Mouse (Mus musculus) spleen, postnatal 4 days (tissue): ENCODE data around the gene Abl1.

Experiments
- DNase-seq, 2 experiments: peaks; one replicate each; pipeline ENCODE4 v3.0.0; 2022; ENCODE audit warnings: low spot score in 2 of 2

Gene Abl1

DNA sequence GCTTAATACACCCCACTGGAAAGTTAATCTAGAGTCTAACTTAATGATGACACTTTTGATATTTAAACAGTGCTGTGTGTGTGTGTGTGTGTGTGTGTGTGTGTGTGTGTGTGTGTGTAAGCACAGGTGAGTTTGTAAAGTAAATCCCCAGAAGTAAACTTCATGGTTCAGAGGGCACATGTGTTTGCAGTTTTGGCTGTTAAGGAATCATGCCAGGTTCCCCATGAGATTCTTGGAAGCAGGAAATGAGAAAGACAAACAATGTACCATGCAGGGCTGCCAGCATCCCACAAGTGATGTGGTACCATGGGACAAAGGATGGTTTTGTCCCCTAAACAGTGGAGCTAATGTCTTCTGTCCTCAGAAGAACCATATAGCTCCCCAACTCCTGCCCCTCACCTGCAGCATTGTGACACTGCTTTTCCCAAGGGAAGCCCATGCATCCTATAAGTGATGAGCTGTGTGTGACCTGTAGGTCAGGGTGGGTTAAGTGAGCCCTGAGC lies 57.6 kb downstream of the Abl1 start:
- no peak for DNase-seq

DNA sequence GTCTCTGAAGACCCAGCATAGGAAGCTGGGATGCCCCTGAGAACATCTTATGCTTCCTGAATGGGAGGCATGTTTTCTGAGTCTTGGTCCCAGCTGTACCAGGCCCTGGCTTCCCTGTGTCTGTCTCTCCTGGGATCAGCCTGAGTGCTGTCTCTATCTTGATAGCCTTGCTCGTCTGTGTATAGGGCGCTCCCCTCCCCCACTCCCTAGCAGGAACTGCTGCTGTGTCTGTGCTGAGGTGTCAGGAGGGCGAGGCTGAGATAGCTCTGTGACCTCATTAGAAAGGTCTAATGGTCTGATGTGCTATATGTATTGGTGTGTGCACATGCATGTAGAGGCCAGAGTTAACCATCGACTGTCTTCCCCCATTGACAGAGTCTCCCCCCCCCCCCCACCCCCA lies 58.7 kb downstream of the Abl1 start:
- no peak for DNase-seq

DNA sequence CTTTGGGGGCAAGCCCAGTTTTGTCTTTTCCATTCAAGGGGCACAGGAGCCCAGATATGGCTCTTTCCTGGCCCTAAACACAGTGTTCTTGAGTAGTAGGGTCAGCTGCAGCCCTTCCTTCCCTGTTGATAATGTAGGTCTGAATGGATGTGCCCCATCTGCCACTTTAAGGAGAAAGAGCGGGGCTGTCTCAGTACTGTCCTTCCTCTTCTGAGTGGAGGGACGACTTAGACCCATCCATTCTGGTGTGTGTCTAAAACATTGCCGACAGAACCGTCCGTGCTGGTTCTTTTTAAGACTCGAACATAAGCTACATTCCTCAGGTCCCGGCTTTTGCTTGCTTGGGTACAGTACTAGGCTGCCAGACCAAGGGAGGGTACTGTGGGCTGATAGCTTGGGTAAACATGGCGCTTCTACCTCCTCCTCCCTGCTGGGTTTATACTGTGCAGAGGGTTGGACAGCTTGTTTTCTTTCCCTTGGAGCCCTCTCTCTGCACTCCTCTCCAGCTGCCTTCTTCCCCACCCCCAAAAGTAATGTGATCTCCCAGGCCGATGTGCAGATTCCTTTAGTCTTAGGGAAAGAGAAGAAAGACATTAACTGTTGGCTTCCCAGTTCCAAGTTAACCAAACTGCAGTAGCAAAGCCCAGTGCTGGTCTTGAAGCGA lies 61.0 kb downstream of the Abl1 start:
- DNase-seq, result no peak

DNA sequence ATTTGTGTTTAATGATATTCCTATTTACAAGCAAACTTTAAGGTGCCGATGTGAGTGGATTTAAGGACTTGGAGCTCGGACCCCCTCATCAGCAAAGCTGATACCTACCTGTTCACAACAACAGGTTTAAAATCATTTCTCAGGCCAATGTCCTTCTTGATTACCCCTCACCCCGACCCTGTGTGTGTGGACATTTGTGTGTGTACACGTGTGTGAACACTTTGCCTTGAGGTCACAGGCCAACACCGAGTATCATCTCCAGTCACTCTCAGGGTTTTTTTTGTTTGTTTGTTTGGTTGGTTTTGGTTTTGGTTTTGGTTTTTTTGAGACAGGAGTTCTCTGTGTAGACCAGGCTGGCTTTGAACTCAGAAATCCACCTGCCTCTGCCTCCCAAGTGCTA lies 62.0 kb downstream of the Abl1 start:
- DNase-seq, result no peak

DNA sequence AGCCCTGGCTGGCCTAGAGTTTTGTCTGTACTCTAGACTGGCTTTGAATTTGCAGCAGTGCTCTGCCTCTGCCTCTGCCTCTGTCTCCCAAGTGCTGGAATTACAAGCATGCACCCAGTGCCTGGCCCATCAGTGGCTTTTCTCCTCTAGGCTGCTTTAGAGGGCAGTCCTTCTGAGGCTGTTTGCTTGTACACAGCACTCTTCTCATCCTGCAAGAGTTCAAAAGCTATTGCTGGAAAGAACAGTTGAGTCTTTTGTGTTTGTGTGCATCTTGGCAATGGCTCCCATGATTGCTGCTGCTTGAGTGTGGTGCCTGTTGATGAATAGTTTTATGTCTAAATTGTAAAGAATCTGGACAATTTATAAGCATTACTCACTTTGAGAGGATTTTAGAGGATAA lies 69.3 kb downstream of the Abl1 start:
- no peak for DNase-seq

DNA sequence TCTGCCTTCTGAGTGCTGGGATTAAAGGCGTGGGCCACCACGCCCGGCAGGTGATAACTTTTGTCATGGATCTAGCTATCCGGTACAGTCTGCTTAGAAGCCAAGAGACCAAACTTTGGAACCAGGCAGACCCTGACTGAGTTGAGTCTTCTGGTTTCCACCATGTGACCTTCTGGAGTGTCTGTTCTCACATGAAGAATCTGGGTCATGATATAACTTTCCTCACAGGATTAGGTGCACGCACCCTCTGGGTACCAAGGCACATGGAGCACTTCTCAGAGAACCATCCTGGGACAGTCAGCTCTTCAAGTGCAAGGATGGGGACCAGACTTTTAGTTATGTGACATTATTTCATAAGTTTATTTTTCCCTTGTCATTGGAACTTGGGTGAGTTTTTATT lies 70.8 kb downstream of the Abl1 start:
- DNase-seq, result no peak

DNA sequence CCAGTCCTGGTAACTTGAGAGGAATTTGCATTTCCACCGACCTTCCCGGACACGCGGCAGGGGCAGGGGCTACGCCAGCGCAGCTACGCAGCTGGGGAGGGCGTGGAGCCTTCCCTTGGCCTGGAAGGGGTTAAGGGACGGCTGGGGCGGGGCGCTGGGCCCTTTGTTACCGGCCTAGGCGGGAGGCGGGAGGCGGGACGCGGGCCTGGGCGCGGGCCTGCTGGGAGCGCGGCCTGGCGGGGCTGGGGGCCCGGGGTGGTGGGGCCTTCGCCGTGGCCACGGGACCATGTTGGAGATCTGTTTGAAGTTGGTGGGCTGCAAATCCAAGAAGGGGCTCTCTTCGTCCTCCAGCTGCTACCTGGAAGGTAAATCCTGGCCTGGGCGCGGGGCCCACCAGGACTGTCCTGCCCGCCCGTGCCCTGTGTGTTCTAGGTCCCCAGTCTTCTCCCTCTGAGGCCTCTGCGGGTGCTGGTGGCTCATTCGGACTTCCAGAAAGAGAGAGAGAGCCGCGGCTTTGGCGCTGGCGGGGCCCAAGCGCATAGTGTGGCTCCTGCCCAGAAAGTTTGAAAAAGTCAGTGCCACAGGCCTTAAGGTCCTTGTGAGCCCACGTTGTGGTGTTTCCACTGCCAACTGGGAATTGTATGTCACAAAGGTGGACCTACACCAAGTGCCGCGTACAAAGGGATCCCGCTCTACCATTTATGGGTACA lies 71.7 kb downstream of the Abl1 start:
- peak; percentile 77 to 88 for DNase-seq

DNA sequence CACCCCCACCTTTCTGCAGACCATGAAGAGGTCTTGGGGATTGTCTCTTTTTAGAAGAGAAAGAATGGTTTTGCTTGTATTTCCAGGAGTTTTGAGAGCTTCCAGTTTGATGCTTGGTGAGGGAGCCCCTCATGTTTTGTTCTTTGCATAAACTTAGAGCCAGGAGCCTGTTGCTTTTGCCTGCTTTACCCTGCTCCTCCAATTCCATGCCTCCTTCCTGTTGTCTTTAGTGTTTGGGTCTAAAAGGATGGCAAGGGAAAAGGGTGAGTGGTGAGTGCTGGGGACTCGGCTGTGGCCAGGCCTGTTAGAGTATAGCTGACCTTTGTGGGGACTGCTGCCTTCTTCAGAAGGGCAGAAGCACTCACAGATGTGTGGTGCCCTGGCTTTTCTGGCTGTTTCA lies 72.3 kb downstream of the Abl1 start:
- no peak for DNase-seq

DNA sequence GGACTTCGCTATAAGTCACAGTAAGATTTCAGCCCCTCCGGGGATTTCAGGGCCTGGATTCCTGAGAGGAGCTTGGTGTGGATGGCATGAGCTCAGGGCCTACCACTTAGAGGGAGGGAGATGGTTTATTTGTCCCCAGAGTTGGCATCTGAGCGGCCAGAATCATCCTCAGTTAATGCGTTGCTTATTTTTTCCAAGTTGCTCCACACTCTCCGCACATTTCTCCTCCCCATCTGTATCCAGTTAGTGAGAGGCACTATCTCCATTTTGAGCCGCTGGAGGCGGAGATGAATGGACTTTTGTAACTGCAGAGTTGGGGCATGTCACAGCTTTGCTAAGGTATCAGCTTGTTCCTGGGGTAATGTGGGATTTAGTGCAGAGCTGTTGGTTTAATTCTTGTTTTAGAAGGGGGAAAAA lies 72.9 kb downstream of the Abl1 start:
- DNase-seq, result no peak

DNA sequence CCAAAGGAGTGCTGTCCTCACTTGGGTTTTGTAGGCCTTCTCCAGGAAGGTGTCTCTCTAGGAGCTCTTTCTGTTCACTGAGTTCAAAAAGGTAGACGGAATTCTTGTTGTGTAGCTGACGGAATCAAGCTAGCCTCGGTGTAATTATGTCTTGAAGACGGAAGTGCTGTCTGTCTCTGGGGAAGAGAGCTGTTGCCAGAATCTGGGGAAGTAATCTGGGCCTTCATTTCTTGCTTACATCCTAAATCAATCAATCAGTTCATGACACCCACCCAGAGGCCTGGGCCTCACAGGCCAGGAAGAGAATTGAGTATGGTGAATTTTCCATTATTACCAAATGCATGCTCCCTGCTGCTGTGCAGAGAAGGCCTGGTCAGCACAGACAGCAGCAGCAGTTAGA lies 73.4 kb downstream of the Abl1 start:
- DNase-seq, result no peak

DNA sequence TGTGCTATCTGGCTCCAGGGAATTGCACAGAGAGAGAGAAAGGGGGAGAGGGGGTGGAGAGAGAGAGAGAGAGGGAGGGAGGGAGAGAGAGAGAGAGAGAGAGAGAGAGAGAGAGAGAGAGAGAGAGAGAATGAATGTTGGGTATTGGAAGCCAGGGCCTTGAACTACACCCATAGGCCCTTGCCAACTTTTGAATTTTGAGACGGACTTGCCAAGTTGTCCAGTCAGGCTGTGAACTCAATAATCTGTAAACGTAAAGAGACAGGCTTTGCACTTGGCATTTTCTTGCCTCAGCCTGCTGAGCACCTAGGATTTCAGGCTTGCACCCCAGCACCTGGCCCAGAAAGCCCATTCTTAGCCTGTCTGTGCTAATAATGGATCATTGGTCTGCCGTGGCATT lies 74.0 kb downstream of the Abl1 start:
- DNase-seq, result no peak

DNA sequence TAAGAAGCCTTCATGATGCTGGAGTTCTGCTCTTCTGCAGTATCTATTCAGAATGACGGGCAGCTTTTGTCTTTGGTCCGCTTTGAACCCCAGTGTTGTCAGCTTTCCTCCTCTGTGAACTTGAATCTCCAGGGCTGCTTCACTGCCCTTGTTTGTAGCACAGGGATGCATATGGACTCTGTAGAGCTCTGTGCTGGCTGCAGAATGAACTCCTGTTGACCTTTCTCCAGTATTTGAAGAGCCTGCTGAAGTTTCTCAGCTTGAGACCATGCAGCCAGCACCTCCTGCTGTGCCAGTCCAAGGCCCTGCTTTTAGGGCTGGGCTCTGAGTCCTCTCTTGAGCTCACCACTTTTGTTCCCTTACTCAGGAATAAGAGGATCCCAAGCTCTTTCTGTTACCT lies 74.7 kb downstream of the Abl1 start:
- DNase-seq, result no peak

DNA sequence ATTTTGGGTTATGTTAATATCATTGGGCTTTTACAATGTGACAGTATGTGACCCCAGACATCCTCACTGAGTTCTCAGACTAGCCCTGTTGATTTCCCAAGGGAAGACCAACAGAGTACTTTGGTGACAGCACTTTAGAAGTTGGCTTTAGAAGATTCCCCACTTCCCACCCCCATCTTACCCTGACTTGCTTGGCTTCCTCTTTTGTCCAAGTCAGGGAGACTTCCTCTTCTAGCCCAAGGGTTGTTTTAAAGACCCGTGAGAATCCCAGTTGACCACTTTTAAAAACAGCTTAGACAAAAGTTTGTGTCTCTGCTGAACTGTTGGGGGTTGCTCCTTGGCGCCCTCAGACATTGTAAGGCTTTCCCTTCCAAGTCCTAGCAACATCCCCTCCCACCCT lies 75.1 kb downstream of the Abl1 start:
- no peak for DNase-seq

DNA sequence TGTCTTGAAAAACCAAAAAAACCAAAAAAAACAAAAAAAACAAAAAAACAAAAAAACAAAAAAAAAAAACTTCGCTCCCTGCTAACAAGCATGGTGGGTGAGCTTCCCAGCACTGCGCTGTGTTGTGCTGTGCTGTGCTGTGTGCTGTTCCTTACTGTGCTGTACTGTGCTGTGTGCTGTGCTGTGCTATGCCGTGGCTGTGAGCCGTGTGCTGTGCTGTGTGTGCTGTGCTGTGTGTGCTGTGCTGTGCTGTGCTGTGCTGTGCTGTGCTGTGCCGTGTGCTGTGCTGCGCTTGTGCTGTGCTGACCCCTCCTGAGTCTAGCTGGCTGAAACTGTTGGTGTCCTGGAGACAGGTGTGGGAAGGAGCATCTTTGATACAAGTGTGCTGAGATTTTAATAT lies 78.9 kb downstream of the Abl1 start:
- no peak for DNase-seq

DNA sequence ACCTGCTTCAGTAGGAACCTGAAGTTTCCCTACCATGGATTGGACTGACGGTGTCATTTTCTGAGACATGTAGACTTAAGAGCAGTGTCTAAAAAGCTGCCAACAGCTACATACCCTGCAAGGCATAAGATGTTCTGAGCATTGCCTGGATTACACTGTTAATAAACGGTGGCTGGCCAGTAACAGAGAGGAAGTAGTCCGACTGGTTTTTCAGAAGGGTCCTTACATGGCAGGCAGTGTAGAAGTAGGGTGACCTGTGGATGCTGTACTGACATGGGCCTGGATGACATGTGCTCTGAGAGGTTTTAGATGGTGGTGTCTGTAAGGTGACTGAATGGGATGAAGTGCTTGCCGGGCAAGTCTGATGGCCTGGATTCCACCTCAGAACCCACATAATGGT lies 79.6 kb downstream of the Abl1 start:
- no peak for DNase-seq

DNA sequence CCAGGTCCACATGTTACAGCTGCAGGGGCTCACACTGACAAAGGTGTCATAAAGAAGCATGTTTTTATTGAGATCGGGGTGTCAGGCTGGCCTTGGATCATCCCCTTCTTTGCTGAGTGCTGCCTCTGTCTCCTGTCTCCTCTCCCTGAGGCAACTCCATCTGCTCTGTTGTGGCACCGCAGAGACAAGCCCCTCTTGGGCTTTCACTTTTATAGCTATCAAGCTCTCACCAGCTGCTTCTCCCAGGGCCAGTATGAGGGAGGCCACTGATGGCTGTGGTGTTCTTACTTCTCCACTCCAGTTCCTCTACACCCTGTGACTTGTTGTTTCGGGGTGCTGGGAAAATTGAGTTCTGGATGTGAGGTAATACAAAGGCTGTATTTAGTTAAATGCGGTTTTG lies 80.9 kb downstream of the Abl1 start:
- DNase-seq, result no peak

DNA sequence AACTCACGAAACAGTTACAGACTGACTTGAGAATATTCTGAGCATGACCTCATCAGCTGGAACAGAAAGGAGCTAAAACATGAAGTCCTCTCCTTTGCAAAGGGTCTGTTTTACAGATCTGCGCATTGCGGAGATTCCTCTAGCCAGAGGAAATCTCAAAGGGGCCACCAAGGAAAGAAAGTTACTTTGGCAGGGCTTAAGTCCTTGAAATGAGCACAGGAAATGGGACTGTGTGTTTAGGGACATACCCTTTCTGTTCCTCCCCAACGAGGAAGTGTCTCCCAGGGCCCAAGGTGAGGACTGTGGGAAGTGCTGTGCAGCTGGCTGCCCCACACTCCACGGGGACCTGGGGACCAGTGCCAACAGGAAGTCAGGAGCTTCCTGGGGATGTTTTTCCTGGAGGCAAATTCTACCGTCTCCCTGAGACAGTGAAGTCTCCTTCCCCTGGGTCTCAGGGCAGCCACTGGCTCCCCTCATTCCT lies 81.5 kb downstream of the Abl1 start:
- peak in 1 of 2 experiments; percentile 26 for DNase-seq

DNA sequence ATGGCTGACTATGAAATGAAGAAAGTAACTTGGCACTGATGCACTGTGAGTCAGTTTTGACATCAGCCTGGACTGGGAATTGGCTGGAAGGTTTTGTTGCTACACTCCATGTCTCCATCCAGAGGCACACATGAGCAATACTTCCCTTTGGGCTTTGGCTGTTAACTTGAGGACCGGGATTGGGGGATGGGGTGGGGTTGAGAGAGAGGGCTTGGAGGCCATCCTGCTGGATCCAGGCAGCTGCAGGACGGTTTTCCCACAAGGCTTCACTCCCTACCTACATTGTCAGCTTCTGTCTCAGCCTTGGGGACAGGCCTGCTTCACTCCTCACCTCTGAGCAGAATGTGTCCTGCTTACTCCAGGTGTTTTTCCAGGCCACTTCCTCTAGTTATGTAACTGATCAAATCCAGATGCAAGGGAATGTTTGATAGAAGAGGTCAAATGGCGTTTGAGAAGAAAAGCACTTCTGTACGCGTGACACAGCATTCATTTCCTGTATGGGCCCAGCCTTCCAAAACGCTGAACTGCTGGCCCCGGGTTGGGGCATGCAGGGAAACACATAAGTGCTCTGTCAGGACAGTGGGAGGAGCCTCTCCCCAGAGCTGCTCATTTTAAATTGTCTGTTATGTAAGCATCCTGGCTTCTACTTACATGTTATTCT lies 82.7 kb downstream of the Abl1 start:
- peak in 1 of 2 experiments; percentile 36 for DNase-seq

DNA sequence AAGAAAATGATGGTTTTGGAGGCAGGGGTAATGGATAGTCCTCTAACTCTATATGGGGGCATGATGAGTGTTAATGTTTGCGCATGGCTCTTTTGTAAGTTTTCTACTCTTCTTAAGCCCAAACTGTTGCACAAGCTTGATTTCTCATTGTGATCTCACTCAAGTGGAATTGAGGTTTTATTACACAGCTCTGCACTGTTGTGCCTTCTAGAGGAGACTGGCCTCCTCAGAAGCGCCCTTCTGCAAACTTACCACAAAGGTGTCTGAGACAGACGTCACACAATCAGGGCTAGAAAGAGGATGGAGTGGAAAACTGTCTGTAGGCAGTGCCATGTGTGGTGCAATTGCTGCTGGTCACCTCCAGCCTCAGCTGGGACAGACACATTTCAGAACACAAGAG lies 88.3 kb downstream of the Abl1 start:
- no peak for DNase-seq

DNA sequence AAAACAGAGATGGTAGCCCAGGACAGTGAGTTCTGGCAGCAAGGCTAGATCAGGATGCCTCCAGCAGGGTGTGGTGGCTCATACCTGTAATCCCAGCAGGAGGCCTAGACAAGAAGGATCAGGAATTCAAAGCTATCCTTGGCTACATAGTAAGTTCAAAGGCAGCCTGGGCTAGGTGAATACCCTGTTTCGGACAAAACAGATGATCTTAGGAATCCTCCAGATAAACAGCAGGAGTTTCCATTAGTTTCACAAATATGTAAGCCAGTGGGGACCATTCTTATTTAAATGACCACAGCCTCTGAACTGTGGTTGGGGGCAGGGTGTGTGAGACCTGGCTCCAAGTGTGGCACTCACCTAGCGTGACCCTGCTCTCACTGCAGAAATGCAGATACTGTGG lies 91.1 kb downstream of the Abl1 start:
- DNase-seq, result no peak

DNA sequence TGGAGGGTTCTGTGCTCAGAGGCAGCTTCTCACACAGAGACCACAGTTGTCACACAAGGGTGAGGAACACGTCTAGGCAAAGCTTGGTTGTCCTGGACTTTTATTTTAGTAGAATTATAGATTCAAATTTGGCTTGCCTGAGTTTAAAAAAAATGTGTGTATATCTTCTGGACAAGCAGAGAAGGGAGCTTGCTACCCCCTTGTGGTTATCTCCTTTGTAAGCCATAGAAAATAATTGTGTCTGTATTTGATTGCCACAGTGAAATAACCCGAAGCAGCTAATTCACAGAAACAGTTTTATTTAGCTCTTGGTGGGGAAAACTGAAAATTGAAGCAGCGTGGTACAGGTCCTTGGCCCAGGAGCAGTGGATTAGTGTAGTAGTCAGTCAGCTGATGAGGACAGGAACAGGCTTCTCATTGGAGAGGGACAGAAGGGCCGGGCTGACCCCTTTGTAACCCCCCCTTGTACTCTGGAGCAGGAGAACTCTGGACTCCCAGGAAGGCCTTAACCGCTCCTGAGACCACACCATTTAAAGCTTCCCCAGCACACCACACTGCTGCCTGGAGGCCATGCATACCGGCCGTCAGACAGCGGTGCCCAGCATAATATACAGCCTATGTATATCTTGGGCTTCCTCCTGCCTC lies 94.9 kb downstream of the Abl1 start:
- no peak for DNase-seq

DNA sequence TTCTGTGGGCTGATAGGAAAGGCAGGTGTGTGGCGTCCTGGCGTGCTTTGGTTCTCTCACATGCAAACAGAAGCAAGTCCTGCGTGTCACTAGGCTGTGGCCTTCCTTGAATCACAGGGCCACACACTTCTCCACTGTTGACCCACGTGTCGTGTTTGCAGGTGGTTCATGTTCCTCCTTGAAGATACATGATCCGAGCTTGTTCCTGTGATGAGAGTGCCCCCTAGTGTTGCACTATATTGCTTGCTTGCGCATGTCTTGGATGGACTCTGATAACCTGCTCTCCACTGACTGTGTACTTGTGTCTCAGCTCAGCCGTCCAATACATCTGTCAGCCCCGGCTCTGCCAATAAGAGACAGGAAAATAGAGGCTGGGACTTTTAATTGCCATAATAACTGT lies 96.9 kb downstream of the Abl1 start:
- peak; percentile 71 to 83 for DNase-seq
